Mouse (Mus musculus) midbrain, postnatal 0 days (tissue): ENCODE measurements around the gene Ccdc121. TPM values are rescaled to one million over a fixed set of nuclear protein-coding genes. Genes with fewer than 3 reads are reported as not detected.

Source experiments
- ATAC-seq: fragments of 200-750 bp; cut with Nextera tagmentation; 2 replicates; pipeline ENCODE4 v1.8.0; 2017; ENCODE audit warnings: moderate number of reproducible peaks, mild to moderate bottlenecking, moderate TSS enrichment, moderate library complexity; ENCODE audit not compliant: low FRiP score
- DNase-seq: peaks from one replicate; pipeline ENCODE4 v3.0.0-alpha.2; 2015; ENCODE audit warnings: low spot score
- H3K27ac ChIP-seq: fragments of 300-500 bp; sonication (generic); 2 replicates; pipeline ENCODE4 v1.5.1; 2014; ENCODE audit warnings: low read depth, mild to moderate bottlenecking, low read length, mixed read lengths
- H3K27me3 ChIP-seq: fragments of 300-500 bp; sonication (generic); 2 replicates; pipeline ENCODE4 v1.6.1; 2014; ENCODE audit warnings: low read length, control low read depth, mixed read lengths; ENCODE audit not compliant: insufficient read depth
- H3K36me3 ChIP-seq: fragments of 300-500 bp; sonication (generic); 2 replicates; pipeline ENCODE4 v1.6.1; 2014; ENCODE audit warnings: low read length, control low read depth, mixed read lengths; ENCODE audit not compliant: insufficient read depth
- H3K4me1 ChIP-seq: fragments of 300-500 bp; sonication (generic); 2 replicates; pipeline ENCODE4 v1.6.1; 2014; ENCODE audit warnings: mild to moderate bottlenecking, control low read depth, antibody characterized with exemption, low read length, mixed read lengths; ENCODE audit not compliant: insufficient read depth
- H3K4me2 ChIP-seq: fragments of 300-500 bp; sonication (generic); 2 replicates; pipeline ENCODE4 v1.6.1; 2014; ENCODE audit warnings: low read depth, mild to moderate bottlenecking, low read length, mixed read lengths; ENCODE audit not compliant: poor library complexity, severe bottlenecking
- H3K4me3 ChIP-seq: fragments of 300-500 bp; sonication (generic); 2 replicates; pipeline ENCODE4 v1.5.1; 2014; ENCODE audit warnings: low read depth, mild to moderate bottlenecking, low read length, moderate library complexity
- H3K9ac ChIP-seq: fragments of 300-500 bp; sonication (generic); replicated peaks from 2 replicates; pipeline ENCODE4 v1.6.1; 2014; ENCODE audit warnings: mild to moderate bottlenecking, low read length, moderate library complexity, mixed read lengths; ENCODE audit not compliant: poor library complexity, severe bottlenecking
- H3K9me3 ChIP-seq: fragments of 300-500 bp; sonication (generic); 2 replicates; pipeline ENCODE4 v1.6.1; 2016; ENCODE audit warnings: low read length, control low read depth
- CTCF ChIP-seq: IDR thresholded peaks from 2 replicates; pipeline ENCODE4 v1.5.1; 2016; ENCODE audit warnings: antibody characterized with exemption, mild to moderate bottlenecking
- whole genome bisulfite sequencing: fragments of 180-500 bp; shearing (Covaris S2); extraction: QIAGEN DNeasy Blood & Tissue Kit; methylation state at CpG from one replicate; pipeline ENCODE4 v1.1.7; 2014; 5-methylcytosine and 5-hydroxymethylcytosine counted together
- polyA plus RNA-seq: library from polyadenylated mRNA; unstranded; fragments of >200 nt; fragmentation: Nextera tagmentation; extraction: Ambion mirVana; gene quantifications from 2 replicates; pipeline ENCODE4 v1.2.1, GENCODE M21; 2015
- total RNA-seq: library from RNA; depleted of rRNA; stranded (reverse); fragments of >200 nt; gene quantifications from 2 replicates; pipeline ENCODE4 v1.2.3, GENCODE M21; 2014

Ccdc121 gene
- total and polyA plus RNA-seq, 2 experiments from 2014 or later: 0.19 to 0.33 TPM

- TF ChIP-seq CTCF: no peak
- H3K27me3 ChIP-seq: no peaks in the 10 kb centered on the region
- no peaks in the 10 kb centered on the region for H3K9me3 ChIP-seq
- H3K4me2 ChIP-seq: no peak overlapping the region
- WGBS: 92% methylated on average over 8 of the region's 8 CpGs
- DNase-seq (no peak), ATAC-seq (no peak)
- no peak overlapping the region for H3K9ac ChIP-seq
- H3K27ac ChIP-seq: no peak overlapping the region
- H3K36me3 ChIP-seq: no peaks in the 10 kb centered on the region
- H3K4me3 ChIP-seq: no peak overlapping the region
- no peaks in the 10 kb centered on the region for H3K4me1 ChIP-seq
Measured at GRCm38 (mm10) chr1:181549987-181550386, 38.7 kb upstream of the Ccdc121 start.

DNA sequence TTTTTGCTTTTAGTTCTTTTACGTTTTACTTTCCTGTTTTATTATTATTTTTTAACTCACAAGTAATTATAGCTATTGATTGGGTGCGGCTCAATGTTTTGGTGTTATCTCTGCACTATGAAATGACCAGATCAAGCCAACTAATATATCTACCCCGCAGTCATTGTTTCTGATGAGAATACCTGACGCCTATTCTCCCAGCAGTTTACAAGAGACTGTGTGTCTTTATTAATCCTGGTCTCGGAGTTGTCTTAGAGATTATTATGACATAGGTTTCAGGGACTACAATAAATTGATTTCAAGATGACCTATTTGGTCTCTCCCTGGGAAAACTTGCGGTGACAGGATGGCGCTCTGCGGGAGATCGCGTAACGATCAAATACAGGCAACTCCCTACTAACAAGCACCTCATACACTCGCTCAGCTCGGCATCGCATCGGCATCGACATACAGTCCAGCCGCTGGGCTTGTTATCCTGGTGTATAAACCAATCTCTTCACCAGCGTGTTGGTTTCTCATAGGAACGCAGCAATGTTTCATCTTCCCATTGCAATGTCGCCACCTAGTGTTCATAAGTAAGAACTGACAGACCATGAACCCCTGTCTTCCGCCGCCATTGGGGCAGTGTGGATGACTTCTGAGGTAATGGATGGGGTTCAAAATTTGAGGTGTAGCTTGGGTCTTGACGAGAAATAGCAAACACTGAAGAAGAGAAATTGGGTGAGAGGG is 34.0 kb upstream of the Ccdc121 start:
- H3K4me2 ChIP-seq: peak overlapping the region; percentile 47
- peak; percentile 99 for TF ChIP-seq CTCF
- H3K4me1 ChIP-seq: no peaks in the 10 kb centered on the region
- no peak overlapping the region for H3K9ac ChIP-seq
- no peaks in the 10 kb centered on the region for H3K9me3 ChIP-seq
- ATAC-seq (peak; percentile 74; the same call in 1 of the 2 replicates), DNase-seq (peak; percentile 91)
- no peaks in the 10 kb centered on the region for H3K36me3 ChIP-seq
- no peak overlapping the region for H3K27ac ChIP-seq
- no peak overlapping the region for H3K4me3 ChIP-seq
- H3K27me3 ChIP-seq: no peaks in the 10 kb centered on the region
- WGBS: 24% methylated on average over 23 of the region's 23 CpGs

- 85% methylated on average over 5 of the region's 5 CpGs for WGBS
- H3K27me3 ChIP-seq: no peaks in the 10 kb centered on the region
- TF ChIP-seq CTCF: peak; percentile 48
Measured at GRCm38 (mm10) chr1:181543711-181544383, 32.6 kb upstream of the Ccdc121 start.

GRCm38 (mm10) chr1:181539846-181540769 is 28.9 kb upstream of the Ccdc121 start:
- Histone ChIP-seq H3K9ac (no peak overlapping the region), H3K27ac (no peak overlapping the region), H3K4me3 (no peak overlapping the region), H3K36me3 (no peaks in the 10 kb centered on the region), H3K27me3 (no peaks in the 10 kb centered on the region), H3K9me3 (no peaks in the 10 kb centered on the region), H3K4me1 (no peaks in the 10 kb centered on the region), H3K4me2 (no peak overlapping the region)
- TF ChIP-seq CTCF: no peak
- ATAC-seq: no peak
- 71% methylated on average over 22 of the region's 22 CpGs for WGBS
- no peak for DNase-seq

More at GRCm38 (mm10) chr1:181543711-181544383, 32.6 kb upstream of the Ccdc121 start:
- no peaks in the 10 kb centered on the region for H3K36me3 ChIP-seq
- no peak for DNase-seq
- H3K27ac ChIP-seq: no peak overlapping the region
- H3K4me3 ChIP-seq: no peak overlapping the region
- no peak overlapping the region for H3K4me2 ChIP-seq
- H3K9me3 ChIP-seq: no peaks in the 10 kb centered on the region
- H3K4me1 ChIP-seq: no peaks in the 10 kb centered on the region
- H3K9ac ChIP-seq: no peak overlapping the region
- ATAC-seq: no peak

DNA sequence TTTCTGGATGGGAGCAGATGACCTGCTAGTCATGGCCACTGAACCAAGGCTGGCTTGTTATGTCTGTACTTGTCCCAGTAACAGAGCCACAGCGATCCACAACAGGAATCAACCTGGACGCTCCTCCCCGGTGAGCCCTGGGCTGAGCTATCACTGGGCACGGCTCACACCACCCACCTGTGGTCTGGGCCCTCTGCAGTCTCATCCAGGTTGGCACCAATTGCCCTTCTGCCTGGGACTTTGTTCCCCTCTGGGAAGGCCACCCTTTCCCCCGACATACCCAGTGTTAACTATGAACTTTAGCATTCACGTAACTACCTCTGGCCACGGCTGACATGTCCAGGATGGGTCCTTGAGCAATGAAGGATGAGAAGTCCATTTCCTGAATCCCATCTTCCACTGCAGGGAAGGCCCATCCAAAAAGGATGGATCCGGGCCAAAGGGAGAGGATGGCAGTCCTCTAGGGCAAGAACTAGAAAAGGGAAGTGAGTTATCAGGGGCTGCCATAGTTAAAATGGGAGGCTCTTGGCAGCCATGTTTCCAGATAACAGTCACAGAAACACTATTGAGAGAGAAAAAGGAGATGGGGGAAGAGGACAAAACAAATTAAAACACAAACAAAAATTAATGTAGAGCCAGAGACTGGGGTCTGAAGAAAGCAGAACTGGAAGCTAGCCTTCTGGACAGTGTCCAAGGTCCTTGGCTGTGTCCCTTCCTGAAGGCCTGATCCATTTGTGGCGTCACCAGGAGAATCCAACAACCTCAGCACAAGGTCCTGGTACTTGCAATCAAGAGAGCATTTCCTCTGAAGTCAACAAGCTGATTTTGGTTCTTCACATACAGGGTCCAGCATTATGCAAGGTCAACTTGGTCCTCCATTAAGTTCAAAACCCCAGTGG is 26.6 kb upstream of the Ccdc121 start:
- Histone ChIP-seq H3K27me3 (no peaks in the 10 kb centered on the region), H3K9ac (no peak overlapping the region)
- ATAC-seq: no peak

More for the DNA sequence above, 26.6 kb upstream of the Ccdc121 start:
- TF ChIP-seq CTCF: no peak
- no peaks in the 10 kb centered on the region for H3K9me3 ChIP-seq
- H3K4me2 ChIP-seq: no peak overlapping the region
- H3K36me3 ChIP-seq: no peaks in the 10 kb centered on the region
- WGBS: 96% methylated on average over 9 of the region's 9 CpGs
- H3K27ac ChIP-seq: no peak overlapping the region
- DNase-seq: no peak
- no peak overlapping the region for H3K4me3 ChIP-seq
- no peaks in the 10 kb centered on the region for H3K4me1 ChIP-seq
